Mouse (Mus musculus) frontal cortex, adult (tissue): ENCODE measurements around the gene Ano9.

ENCODE experiments used
- ATAC-seq: cut with Nextera tagmentation; 2 replicates; pipeline ENCODE4 v1.9.2; 2017; ENCODE audit warnings: mild to moderate bottlenecking, moderate library complexity, mixed read lengths; ENCODE audit not compliant: low TSS enrichment

Gene Ano9

GRCm38 (mm10) chr7:141099911-141100691 is 17.5 kb downstream of the Ano9 start, which contains the start of gene Sigirr:
TSS of gene Sigirr (minus strand) at chr7:141100572.
- peak; percentile 74; the same call in 1 of the 2 replicates for ATAC-seq

- ATAC-seq, result no peak
These were observed 20.4 kb downstream of the Ano9 start for GRCm38 (mm10) chr7:141097177-141097576.

- no peak for ATAC-seq
These were observed 21.0 kb downstream of the Ano9 start for GRCm38 (mm10) chr7:141096649-141097056.

- ATAC-seq, result no peak
These were observed 21.6 kb downstream of the Ano9 start for GRCm38 (mm10) chr7:141096021-141096420.

GRCm38 (mm10) chr7:141094487-141095205 is 23.0 kb downstream of the Ano9 start:
- ATAC-seq, result no peak

- no peak for ATAC-seq
These were observed 23.7 kb downstream of the Ano9 start for GRCm38 (mm10) chr7:141093950-141094349.

- no peak; the same call in 1 of the 2 replicates for ATAC-seq
These were observed 25.4 kb downstream of the Ano9 start for GRCm38 (mm10) chr7:141092051-141092735.

- no peak for ATAC-seq
These were observed 27.4 kb downstream of the Ano9 start for GRCm38 (mm10) chr7:141090228-141090627.

- ATAC-seq, result no peak
These were observed 29.1 kb downstream of the Ano9 start for GRCm38 (mm10) chr7:141088473-141088872.

- ATAC-seq, result no peak
These were observed 29.7 kb downstream of the Ano9 start for GRCm38 (mm10) chr7:141087894-141088293.

GRCm38 (mm10) chr7:141079481-141080449 is 37.8 kb downstream of the Ano9 start:
- no peak for ATAC-seq

GRCm38 (mm10) chr7:141078876-141079275 is 38.7 kb downstream of the Ano9 start:
- ATAC-seq, result no peak

GRCm38 (mm10) chr7:141077841-141078240 is 39.8 kb downstream of the Ano9 start, which contains the start of gene Pkp3:
TSS of gene Pkp3 (plus strand) at chr7:141078218.
- no peak for ATAC-seq

- ATAC-seq, result no peak
These were observed 43.8 kb downstream of the Ano9 start for GRCm38 (mm10) chr7:141073782-141074181.

GRCm38 (mm10) chr7:141072017-141072745 is 45.4 kb downstream of the Ano9 start:
- ATAC-seq, result no peak

- peak; percentile 77 for ATAC-seq
These were observed 47.3 kb downstream of the Ano9 start for GRCm38 (mm10) chr7:141070058-141070862.

GRCm38 (mm10) chr7:141068351-141068750 is 49.3 kb downstream of the Ano9 start:
- ATAC-seq, result no peak

GRCm38 (mm10) chr7:141064576-141064975 is 53.0 kb downstream of the Ano9 start:
- no peak for ATAC-seq

GRCm38 (mm10) chr7:141064175-141064574 is 53.4 kb downstream of the Ano9 start:
- no peak for ATAC-seq

- ATAC-seq, result no peak
These were observed 54.3 kb downstream of the Ano9 start for GRCm38 (mm10) chr7:141063353-141063752.
